Mouse (Mus musculus): ENCODE results near the gene Fam126a. TPM values are rescaled to one million over a fixed set of nuclear protein-coding genes. Genes with fewer than 3 reads are reported as not detected.
A peak's percentile ranks its signal among the peaks of the same experiment; 100 is the strongest.

The Fam126a gene
- total RNA-seq, 4 experiments from 2014 or later: 24.2 to 28.1 (median 25.3) TPM

- no peak for DNase-seq (ENCODE audit: low spot score in 2 of 2)
Observed at GRCm38 (mm10) chr5:24040601-24041000, 10.1 kb upstream of the Fam126a start.

DNA sequence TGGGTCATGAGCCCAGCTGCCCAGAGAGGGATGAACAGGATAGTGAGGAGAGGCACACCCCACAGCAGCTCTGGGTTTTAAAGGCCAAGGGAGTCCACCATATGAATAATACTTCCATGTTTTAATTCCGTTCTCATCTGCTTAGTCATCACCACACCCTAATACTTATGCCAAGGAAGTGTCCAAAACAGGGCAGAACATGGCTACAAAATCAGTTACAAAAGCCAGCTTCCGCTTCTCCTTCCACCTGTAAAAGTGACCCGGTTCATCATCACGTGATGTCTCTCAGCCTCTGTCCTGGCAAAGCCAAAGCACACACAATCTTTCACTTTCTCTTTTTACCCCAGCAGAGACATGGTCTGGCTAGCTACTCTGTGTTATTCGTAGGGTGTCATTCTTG is 8.9 kb upstream of the Fam126a start:
- DNase-seq (ENCODE audit: low spot score in 2 of 2): no peak

- DNase-seq (ENCODE audit: low spot score in 2 of 2): no peak
Observed at GRCm38 (mm10) chr5:24038819-24039218, 8.3 kb upstream of the Fam126a start.

DNA sequence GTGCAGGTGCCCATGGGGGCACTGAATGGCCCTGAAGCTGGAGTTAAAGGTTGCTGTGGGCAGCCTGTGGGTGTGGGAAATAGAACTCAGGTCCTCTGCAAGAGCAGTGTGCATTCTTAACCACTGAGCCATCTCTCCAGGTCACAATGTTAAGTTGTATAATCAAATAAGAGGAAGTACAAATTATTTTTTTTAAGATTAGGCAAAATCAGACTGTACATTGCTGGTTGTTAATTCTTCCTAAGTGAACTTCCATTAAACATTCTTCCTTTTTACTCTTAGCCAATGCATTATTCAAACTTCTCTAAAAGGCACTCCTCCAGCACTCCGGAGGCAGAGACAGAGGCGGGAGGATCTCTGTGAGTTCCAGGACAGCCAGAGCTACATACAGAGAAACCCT is 7.7 kb upstream of the Fam126a start:
- DNase-seq (ENCODE audit: low spot score in 2 of 2): no peak

DNA sequence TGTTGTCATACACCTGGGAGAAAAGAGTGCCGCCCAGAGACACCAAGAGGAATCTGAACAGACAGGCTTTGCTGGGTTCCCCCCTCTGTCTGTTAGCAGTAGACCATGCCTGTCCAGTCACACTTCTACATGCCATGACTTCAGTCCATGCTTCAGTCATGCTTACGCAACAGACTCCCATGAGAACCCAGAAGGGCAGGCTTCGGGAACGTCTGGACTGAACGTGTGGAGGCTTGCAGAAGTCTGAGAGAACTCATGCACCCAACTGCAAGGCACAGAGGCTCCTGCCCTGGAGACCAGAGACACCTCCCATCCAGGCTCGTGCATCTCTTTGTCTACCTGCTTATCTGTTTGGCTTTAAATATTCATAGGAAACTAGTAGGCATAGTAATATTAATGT is 6.2 kb upstream of the Fam126a start:
- DNase-seq (ENCODE audit: low spot score in 2 of 2): no peak

- no peak for DNase-seq (ENCODE audit: low spot score in 2 of 2)
Observed at GRCm38 (mm10) chr5:24034970-24035369, 4.5 kb upstream of the Fam126a start.

DNA sequence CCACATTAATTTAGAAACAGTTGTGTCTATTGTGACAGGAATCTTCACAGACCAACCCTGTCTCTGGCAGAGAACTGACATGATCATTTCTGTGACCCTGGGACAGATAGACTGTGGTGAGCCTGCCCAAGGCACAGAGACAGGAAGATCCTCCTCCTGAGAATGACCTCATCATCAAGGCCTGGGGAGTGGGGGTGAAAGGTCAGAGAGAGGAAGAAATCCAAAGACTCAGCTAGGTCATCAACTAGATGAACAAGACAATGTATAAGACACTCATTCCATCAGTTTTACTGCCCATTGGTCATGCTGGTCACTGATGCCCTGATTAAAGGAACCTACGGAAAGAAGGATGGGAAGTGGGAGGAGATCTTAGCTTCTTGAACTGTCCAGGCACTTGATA is 3.6 kb upstream of the Fam126a start:
- DNase-seq (ENCODE audit: low spot score in 2 of 2): no peak

DNA sequence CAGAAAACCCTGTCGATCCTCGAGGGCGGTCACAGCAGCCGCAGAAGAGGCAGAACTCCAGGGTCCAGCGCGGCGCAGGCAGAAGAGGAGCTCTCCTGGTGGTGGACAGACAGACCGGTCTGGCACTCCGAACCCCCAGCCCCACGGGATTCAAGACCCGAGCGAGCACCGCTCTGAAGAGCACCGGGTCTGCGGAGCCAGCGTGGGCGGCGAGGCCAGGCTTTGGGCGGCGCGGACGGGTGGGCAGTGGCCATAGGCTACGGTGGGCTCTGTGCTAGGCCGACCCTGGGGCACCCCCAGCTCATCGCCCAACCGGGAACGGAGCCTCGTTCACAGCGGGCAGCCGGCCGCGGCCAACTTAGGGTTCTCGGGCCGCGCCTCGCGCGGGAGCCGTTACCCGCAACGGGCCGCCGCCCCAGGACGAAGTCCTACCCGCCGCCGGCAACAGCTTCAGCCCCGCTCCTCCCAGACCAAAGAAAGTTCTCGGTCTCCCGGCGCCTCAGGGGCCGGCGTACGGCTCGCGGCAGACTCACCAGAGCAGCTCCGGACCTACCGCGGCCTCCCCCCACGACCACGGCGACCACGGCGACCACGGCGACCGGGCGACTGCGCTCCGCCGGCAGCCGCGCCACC is 428 bp downstream of the Fam126a start:
- DNase-seq (ENCODE audit: low spot score in 2 of 2): no peak

GRCm38 (mm10) chr5:24029331-24029771 is 1.1 kb downstream of the Fam126a start:
- peak; percentile 22 to 29 for DNase-seq (ENCODE audit: low spot score in 2 of 2)

DNA sequence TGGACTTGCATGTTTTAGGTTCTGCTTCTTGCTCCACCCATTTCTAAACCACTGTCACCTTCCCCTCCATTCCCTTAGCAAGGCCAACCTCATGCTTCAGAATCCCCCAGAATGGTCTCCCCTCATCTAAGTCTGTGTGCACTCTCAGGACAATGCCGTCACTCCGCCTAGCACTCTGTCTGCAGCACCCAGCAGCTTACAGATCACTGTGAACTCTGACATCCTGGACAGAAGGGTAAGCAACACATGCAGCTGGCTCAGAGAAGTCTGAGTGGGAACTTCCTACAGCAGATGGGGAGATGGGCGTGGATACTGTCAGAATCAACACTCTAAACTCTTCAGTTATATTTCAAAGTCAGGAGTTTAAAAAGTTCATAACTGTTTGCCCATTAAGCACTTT is 5.5 kb downstream of the Fam126a start:
- no peak for DNase-seq (ENCODE audit: low spot score in 2 of 2)

- DNase-seq (ENCODE audit: low spot score in 2 of 2): no peak
Observed at GRCm38 (mm10) chr5:24023226-24023625, 7.3 kb downstream of the Fam126a start.

- no peak for DNase-seq (ENCODE audit: low spot score in 2 of 2)
Observed at GRCm38 (mm10) chr5:24021683-24022082, 8.8 kb downstream of the Fam126a start.

- DNase-seq (ENCODE audit: low spot score in 2 of 2): no peak
Observed at GRCm38 (mm10) chr5:24020380-24020779, 10.1 kb downstream of the Fam126a start.

GRCm38 (mm10) chr5:24019341-24020185 is 10.9 kb downstream of the Fam126a start:
- DNase-seq (ENCODE audit: low spot score in 2 of 2): no peak

DNA sequence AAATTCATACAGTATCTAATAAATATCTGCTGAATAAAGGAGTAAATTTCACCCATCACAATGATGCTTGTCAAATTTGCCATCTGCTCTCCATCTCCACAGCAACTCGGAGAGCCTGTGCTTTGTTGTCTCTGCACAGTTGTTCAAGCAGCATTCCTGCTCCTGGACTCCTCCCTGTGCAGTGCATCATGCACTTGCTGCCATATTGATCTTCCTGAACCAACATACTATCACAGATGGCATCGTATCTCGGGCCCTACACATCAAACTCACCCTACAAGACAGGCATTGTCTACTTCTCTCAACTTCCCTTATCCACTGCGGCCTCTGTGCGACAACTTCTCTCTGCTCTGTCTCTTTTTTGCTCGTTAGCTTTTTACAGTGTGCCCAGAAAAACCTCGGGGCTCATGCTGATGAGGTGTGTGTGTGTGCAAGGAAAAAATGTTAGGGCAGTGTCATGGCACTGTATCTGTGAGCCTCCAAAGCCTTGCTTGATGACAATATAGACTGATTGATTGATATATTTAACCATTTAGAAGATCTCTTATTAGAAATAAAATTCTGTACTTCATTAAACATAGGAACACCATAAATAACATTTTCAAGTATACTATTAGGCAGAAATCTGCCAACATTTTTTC is 11.7 kb downstream of the Fam126a start:
- peak; percentile 29 to 33 for DNase-seq (ENCODE audit: low spot score in 2 of 2)

- no peak for DNase-seq (ENCODE audit: low spot score in 2 of 2)
Observed at GRCm38 (mm10) chr5:24016912-24017311, 13.6 kb downstream of the Fam126a start.

DNA sequence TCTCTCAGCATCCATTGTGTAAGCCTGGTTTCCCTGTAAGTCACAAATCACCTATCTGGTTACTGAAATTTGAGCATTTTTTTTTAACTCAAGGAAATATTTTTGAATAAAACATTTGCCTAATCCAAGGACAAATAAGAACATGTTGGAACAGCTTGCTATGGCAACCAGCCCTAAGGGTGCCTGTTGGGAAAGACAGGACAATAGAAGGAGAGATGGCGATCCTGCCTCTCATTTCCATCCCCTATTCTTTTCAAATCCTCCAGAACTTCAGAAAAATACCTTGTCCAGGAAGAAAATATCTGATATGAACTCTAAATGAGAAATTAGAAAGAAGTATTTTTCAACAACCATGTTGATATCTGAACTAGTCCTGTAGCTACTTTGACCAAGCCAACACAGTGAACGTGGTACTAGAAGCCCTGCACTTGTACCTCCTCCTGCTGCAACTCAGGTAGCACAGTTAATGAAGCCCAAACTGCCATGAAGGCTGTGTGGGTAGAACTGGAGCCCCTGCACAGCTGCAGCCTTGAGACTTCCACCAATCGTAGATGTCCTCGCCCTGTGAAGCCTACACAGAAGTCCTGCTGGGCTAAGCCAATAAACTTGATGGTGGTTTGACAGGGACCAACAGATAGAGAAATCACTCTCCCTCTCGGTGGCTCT is 17.0 kb downstream of the Fam126a start:
- no peak for DNase-seq (ENCODE audit: low spot score in 2 of 2)

DNA sequence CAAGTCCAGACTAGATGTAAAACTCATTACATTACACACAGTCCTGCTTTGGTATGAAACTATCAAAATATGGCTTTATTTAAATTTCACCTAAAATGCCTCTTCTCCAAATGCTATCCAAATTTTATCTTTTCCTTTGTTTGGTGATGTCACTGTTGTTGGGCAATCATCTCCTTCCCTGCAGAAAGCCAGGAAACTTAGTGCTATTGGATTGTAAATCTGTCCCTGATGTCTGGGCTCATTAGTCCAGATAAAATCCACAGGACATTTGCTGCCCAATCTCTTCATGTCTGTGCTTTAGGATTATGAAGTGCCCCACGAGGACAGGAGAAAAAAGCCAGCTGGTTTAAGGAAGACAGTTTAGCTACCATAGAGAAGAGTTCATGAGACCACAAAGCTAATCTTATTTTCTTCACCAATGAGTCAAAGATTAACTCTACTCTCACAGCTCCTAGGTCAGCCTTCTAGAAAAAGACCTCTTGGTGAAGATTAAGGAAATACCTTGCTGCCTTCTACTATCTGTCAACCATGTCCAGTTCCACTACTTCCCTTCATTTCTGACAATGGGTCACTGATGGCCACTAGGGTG is 31.3 kb downstream of the Fam126a start:
- no peak for DNase-seq (ENCODE audit: low spot score in 2 of 2)

- no peak for DNase-seq (ENCODE audit: low spot score in 2 of 2)
Observed at GRCm38 (mm10) chr5:23995951-23996350, 34.5 kb downstream of the Fam126a start.

GRCm38 (mm10) chr5:23994929-23995328 is 35.6 kb downstream of the Fam126a start:
- no peak for DNase-seq (ENCODE audit: low spot score in 2 of 2)

GRCm38 (mm10) chr5:23994231-23994630 is 36.3 kb downstream of the Fam126a start:
- no peak for DNase-seq (ENCODE audit: low spot score in 2 of 2)

- no peak for DNase-seq (ENCODE audit: low spot score in 2 of 2)
Observed at GRCm38 (mm10) chr5:23993553-23993894, 37.0 kb downstream of the Fam126a start.

All from layer of hippocampus, adult 8-10 months (tissue).